Mouse (Mus musculus) erythroblast, embryonic 14.5 days (primary cell): ENCODE measurements around the gene Tulp4. TPM values are rescaled to one million over a fixed set of nuclear protein-coding genes. Genes with fewer than 3 reads are reported as not detected.

Source experiments
- H3K27me3 ChIP-seq: 2 replicates; pipeline ENCODE4 v1.6.1; 2012; ENCODE audit warnings: inconsistent platforms; ENCODE audit not compliant: control insufficient read depth
- H3K36me3 ChIP-seq: 2 replicates; pipeline ENCODE4 v1.6.1; 2012; ENCODE audit warnings: mild to moderate bottlenecking, inconsistent platforms; ENCODE audit not compliant: control insufficient read depth
- H3K4me1 ChIP-seq: 2 replicates; pipeline ENCODE4 v1.6.1; 2012; ENCODE audit warnings: inconsistent platforms; ENCODE audit not compliant: control insufficient read depth
- H3K4me3 ChIP-seq: replicated peaks from 2 replicates; pipeline ENCODE3; 2012; ENCODE audit warnings: moderate library complexity, mild to moderate bottlenecking, inconsistent platforms
- H3K9me3 ChIP-seq: 2 replicates; pipeline ENCODE4 v1.6.1; 2012; ENCODE audit warnings: low read length, inconsistent platforms, mixed read lengths; ENCODE audit not compliant: control insufficient read depth
- GATA1 ChIP-seq: IDR thresholded peaks from 2 replicates; pipeline ENCODE4 v1.6.1; 2012; ENCODE audit warnings: low read length, inconsistent platforms, mixed read lengths
- TAL1 ChIP-seq: IDR thresholded peaks from 3 replicates; pipeline ENCODE4 v1.6.1; 2012; ENCODE audit warnings: low read length, inconsistent platforms, mixed read lengths
- polyA plus RNA-seq: library from polyadenylated mRNA; stranded (reverse); fragments of >175 nt; gene quantifications from 2 replicates; pipeline ENCODE4 v1.2.3, GENCODE M21; 2012

Gene Tulp4
- polyA plus RNA-seq, 1 experiment: 3.0 TPM

- no peaks in the 10 kb centered on the region for H3K4me1 ChIP-seq
- H3K9me3 ChIP-seq: no peaks in the 10 kb centered on the region
- TF ChIP-seq GATA1 (no peak), TAL1 (no peak)
- H3K27me3 ChIP-seq: no peaks in the 10 kb centered on the region
- peaks cover 17% of the 10 kb centered on the region for H3K36me3 ChIP-seq
- H3K4me3 ChIP-seq: no peak overlapping the region
These were observed 14.6 kb upstream of the Tulp4 start for GRCm38 (mm10) chr17:6091604-6092003.

- TF ChIP-seq GATA1: no peak
- TF ChIP-seq TAL1: no peak
These were observed 10.7 kb upstream of the Tulp4 start for GRCm38 (mm10) chr17:6095579-6095978.

GRCm38 (mm10) chr17:6097884-6098283 is 8.4 kb upstream of the Tulp4 start:
- H3K4me3 ChIP-seq: no peak overlapping the region
- TF ChIP-seq GATA1 (no peak), TAL1 (no peak)

More at GRCm38 (mm10) chr17:6095579-6095978, 10.7 kb upstream of the Tulp4 start:
- Histone ChIP-seq H3K4me1 (no peaks in the 10 kb centered on the region), H3K4me3 (no peak overlapping the region), H3K9me3 (no peaks in the 10 kb centered on the region), H3K27me3 (no peaks in the 10 kb centered on the region), H3K36me3 (peaks cover 2% of the 10 kb centered on the region; the same call in 1 of the 2 replicates)

GRCm38 (mm10) chr17:6102287-6102686 is 4.0 kb upstream of the Tulp4 start:
- H3K9me3 ChIP-seq: no peaks in the 10 kb centered on the region
- no peak overlapping the region for H3K4me3 ChIP-seq
- TF ChIP-seq GATA1 (no peak), TAL1 (no peak)
- H3K27me3 ChIP-seq: peaks cover 19% of the 10 kb centered on the region
- H3K4me1 ChIP-seq: peaks cover 12% of the 10 kb centered on the region
- no peaks in the 10 kb centered on the region for H3K36me3 ChIP-seq

More at GRCm38 (mm10) chr17:6097884-6098283, 8.4 kb upstream of the Tulp4 start:
- H3K4me1 ChIP-seq: no peaks in the 10 kb centered on the region
- H3K27me3 ChIP-seq: peaks cover 3% of the 10 kb centered on the region; the same call in 1 of the 2 replicates
- no peaks in the 10 kb centered on the region for H3K9me3 ChIP-seq
- H3K36me3 ChIP-seq: no peaks in the 10 kb centered on the region

GRCm38 (mm10) chr17:6103566-6103965 is 2.7 kb upstream of the Tulp4 start:
- no peak for TF ChIP-seq TAL1
- no peak for TF ChIP-seq GATA1
- Histone ChIP-seq H3K36me3 (no peaks in the 10 kb centered on the region), H3K9me3 (no peaks in the 10 kb centered on the region), H3K4me1 (peaks cover 17% of the 10 kb centered on the region), H3K4me3 (no peak overlapping the region), H3K27me3 (peaks cover 31% of the 10 kb centered on the region)

GRCm38 (mm10) chr17:6107015-6107601 is 871 bp downstream of the Tulp4 start:
- TF ChIP-seq TAL1 (no peak), GATA1 (no peak)
- no peaks in the 10 kb centered on the region for H3K36me3 ChIP-seq
- no peaks in the 10 kb centered on the region for H3K9me3 ChIP-seq
- peak overlapping the region; percentile 80 for H3K4me3 ChIP-seq
- peaks cover 17% of the 10 kb centered on the region for H3K4me1 ChIP-seq
- peaks cover 31% of the 10 kb centered on the region for H3K27me3 ChIP-seq

GRCm38 (mm10) chr17:6108175-6108574 is 1.9 kb downstream of the Tulp4 start:
- no peak for TF ChIP-seq GATA1
- TF ChIP-seq TAL1: no peak
- Histone ChIP-seq H3K4me1 (peaks cover 17% of the 10 kb centered on the region), H3K9me3 (no peaks in the 10 kb centered on the region), H3K36me3 (no peaks in the 10 kb centered on the region), H3K4me3 (no peak overlapping the region), H3K27me3 (peaks cover 28% of the 10 kb centered on the region)

- H3K36me3 ChIP-seq: no peaks in the 10 kb centered on the region
- H3K4me1 ChIP-seq: peaks cover 12% of the 10 kb centered on the region
- no peak for TF ChIP-seq GATA1
- no peak for TF ChIP-seq TAL1
- H3K9me3 ChIP-seq: no peaks in the 10 kb centered on the region
- no peak overlapping the region for H3K4me3 ChIP-seq
- peaks cover 15% of the 10 kb centered on the region for H3K27me3 ChIP-seq
These were observed 4.7 kb downstream of the Tulp4 start for GRCm38 (mm10) chr17:6110956-6111355.

- TF ChIP-seq TAL1 (no peak), GATA1 (no peak)
- no peaks in the 10 kb centered on the region for H3K36me3 ChIP-seq
- no peak overlapping the region for H3K4me3 ChIP-seq
- H3K27me3 ChIP-seq: no peaks in the 10 kb centered on the region; the same call in 1 of the 2 replicates
- H3K4me1 ChIP-seq: no peaks in the 10 kb centered on the region
- no peaks in the 10 kb centered on the region for H3K9me3 ChIP-seq
These were observed 7.4 kb downstream of the Tulp4 start for GRCm38 (mm10) chr17:6113653-6114052.

- H3K4me1 ChIP-seq: no peaks in the 10 kb centered on the region
- no peak overlapping the region for H3K4me3 ChIP-seq
- H3K9me3 ChIP-seq: no peaks in the 10 kb centered on the region
- TF ChIP-seq TAL1: no peak
- no peak for TF ChIP-seq GATA1
- no peaks in the 10 kb centered on the region for H3K27me3 ChIP-seq
- H3K36me3 ChIP-seq: no peaks in the 10 kb centered on the region
These were observed 8.8 kb downstream of the Tulp4 start for GRCm38 (mm10) chr17:6115085-6115484.
